Mouse (Mus musculus): ENCODE results near the gene Epha1.

Gene Epha1

DNA sequence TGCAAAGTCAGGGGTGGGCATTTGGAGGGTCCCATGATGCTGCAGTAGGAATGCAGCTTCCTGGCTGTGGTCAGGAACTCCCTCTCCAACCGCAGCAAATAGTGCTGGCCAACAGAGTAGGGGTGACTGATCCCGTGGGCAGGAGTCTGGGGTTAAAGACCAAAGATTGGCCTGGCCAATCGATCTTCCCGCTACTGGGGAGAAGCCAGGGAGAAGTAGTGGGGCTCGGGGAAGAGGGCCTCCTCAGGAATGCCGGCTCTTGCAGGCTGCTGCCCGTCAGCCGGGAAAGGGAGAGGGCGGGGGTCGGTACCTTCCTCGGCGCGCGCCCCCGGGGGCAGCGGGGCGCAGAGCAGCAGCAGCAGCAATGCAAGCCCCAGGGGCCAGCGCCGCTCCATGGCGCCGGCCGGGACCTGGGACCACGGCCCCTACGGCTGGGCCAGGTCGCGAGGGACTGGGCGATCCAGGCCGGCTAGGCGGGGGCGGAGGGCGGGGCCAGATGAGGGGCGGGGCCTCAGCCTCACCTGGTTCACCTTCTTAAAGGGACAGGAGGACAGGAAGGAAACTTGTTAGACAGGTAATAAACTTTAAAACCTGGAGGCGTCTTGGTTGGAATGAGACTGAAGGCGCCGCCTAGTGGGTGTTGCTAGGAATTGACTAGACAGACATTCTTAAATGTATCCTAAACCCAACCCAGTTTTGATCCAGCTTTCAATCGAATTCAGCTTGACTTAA lies at the start of gene Epha1:
TSS of gene Epha1 (minus strand) at position 453 of the 732 bp plus-strand sequence.
- DNase-seq (ENCODE audit: low spot score in 2 of 2), result peak in 1 of 2 experiments; percentile 67

DNA sequence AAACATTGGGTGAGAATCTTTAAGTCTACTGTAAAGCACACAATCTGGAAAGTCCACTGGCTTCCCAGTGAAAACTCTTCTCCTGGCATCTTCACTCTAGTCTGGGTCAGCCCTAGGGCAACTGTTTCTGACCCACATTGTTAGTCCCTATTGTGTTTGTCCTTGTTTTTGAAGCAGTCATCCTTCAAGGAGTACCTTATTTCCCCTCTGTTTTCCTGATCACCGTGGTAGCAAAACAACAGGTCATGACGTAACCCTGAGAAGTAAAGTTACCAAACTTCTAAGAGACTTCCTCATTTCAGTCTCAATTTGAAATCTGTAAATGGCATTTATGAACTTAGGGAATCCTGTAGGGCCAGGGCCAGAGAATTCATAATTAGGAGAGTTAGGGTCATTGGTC lies 48.4 kb upstream of the Epha1 start:
- no peak for DNase-seq (ENCODE audit: low spot score in 2 of 2)

DNA sequence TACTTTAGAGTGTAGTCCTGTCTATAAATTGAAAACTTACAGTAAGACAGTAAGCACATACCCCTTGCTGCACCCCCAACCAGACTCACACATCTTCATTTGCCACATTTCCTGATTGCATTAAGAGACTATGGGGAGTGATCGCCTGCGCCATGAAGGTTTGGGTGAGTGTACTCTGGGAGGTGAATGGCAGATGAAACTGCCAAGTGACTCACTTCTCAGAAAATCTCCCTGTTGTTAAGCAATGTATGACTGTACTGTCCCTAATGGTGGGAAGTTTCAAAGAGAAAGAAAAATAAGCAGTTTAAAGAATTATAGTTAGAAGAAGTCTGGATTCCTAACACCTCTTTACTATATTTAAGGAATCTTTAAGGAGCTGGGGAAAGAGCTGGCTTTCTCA lies 46.4 kb upstream of the Epha1 start:
- no peak for DNase-seq (ENCODE audit: low spot score in 2 of 2)

DNA sequence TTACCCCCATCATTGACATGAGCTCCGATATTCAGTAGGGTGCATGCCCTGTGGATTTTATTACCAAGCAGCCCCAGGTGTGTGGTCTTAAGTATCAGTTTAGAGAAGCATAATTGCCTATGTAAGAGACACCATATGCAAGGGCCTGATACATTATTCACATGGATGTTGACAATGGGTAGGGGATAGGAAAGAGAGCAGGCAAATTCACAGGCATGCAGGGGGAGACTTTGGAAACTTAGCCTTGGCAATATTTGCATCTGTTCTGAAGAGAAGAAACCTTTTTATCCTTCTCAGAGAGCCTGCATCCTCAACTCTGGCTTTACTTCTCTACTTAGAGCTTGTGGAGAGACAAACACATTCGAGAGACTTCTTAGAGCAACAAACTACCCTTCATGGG lies 32.1 kb upstream of the Epha1 start, which contains the start of gene Tas2r135:
TSS of gene Tas2r135 (plus strand) at position 301 of the 400 bp plus-strand sequence.
- no peak for DNase-seq (ENCODE audit: low spot score in 2 of 2)

DNA sequence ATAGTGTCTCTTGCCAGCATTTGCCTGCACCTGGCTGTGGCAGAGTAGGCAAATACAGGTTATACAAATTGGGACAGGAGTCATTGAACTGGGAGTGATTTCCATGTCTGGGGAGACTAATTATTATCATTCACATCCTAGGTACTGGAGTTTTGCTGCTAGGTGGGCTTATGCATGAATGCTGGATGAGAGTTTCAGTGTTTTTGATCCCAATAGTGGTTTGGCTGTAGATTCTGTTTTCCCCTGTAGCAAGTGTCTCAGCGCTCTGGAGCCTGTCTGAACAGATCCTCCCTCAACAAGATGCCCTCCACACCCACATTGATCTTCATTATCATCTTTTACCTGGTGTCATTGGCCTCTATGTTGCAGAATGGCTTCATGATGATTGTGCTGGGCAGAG lies 26.9 kb upstream of the Epha1 start, which contains the start of gene Tas2r143:
TSS of gene Tas2r143 (plus strand) at position 301 of the 400 bp plus-strand sequence.
- no peak for DNase-seq (ENCODE audit: low spot score in 2 of 2)

DNA sequence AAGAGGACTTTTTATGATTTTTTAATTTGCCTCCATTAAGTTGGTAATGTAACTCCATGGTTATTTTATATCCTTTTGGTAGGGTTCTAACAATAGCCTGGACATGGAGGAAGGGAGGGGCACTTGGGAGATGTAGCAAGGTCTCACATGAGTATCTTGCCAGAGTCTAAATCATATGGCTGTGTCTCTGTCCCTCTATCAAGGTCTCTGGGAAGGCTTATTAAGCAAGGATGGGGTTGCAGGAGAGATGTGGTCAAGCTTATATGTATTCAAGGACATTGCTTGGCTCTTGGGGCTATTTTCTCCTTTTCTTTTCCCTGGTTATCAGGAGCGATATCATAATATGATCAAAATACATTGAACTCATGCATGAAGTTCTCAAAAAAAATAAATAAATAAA lies 25.9 kb upstream of the Epha1 start:
- no peak for DNase-seq (ENCODE audit: low spot score in 2 of 2)

DNA sequence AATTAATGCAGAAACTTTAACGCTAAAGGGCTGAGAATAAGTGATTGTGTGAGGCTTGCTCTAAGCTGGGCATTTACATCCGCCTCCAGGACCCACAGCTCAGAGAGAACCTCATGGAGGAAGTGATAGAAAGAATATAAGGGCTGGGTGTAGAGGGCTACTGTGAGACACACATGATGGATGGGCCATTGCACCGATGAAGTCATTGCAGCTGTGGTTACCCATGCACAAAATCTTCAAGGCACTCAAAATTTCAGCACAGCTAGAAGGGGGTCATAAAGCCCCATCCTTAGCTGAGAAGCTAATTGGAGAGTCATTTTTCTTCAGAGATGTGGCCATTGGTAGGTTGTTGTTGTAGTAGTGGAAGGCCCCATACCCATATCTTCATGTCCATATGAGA lies 25.2 kb upstream of the Epha1 start:
- no peak for DNase-seq (ENCODE audit: low spot score in 2 of 2)

DNA sequence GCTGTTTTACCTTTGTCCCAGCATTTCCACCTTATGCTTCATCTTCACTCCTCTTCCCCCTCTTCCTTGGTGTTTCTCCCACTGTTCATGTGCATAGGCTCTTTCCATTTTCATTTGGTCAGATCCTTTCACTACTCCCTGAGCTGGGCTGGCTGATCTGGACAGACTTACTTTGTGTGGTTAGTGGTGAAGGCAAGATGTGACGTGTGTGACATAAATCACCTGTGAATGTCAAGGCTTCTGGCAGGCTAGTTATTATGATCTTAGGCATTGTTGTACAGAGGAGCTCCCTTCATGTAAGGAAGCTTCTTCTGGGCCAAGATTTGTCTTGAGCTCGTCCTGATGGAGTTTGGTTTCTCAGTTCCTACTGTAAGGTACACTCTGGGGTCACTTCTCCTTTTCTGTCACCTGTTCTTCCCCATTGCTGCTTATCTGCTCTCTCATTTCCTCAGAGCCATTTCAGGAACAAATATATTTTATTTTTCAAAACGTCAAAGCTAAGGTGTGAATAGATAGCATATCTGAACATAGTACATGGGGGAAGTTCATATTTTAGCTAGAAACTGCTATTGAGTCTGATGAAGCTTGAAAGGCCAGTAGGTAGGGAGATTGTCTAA lies 24.1 kb upstream of the Epha1 start:
- DNase-seq (ENCODE audit: low spot score in 2 of 2), result peak in 1 of 2 experiments; percentile 20

DNA sequence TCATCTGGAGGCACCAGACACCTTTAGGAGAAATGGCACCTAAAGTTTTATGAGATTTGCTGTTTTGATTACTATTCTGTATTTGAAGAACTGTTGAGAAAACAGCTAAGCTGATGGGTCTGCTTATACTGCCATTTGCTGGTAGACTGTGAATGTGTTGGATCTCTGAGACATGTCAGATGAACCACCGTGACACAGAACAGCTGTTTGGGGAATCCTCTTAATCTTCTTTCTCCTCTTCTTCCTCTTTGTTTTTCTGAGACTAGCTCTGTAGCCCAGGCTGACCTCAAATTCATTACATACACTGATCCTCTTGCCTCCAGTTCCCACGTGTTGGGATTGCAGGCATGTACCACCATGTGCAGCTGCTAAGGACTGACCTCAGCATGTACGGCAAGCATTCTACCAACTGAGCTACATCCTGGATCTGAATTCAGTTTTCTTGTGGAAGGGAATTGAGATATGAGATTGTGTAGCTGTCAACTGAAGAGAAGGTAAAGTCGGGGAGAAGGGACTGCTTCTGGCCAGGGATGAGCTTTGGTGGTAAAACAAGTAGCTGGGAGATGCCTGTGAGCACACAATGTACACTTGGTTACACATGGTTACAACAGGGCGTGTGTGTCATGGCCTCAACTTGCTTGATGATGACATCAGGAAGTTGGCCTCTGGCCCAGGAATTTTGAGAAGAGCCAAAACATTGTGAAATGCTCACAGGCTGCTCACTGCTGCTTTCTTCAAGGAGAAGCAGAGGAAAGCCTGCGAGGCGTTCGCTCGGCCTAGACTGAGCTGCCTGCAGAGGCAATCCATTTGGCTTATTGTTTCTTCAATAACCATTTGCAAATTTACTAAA lies 23.1 kb upstream of the Epha1 start:
- peak; percentile 78 to 92 for DNase-seq (ENCODE audit: low spot score in 2 of 2)

DNA sequence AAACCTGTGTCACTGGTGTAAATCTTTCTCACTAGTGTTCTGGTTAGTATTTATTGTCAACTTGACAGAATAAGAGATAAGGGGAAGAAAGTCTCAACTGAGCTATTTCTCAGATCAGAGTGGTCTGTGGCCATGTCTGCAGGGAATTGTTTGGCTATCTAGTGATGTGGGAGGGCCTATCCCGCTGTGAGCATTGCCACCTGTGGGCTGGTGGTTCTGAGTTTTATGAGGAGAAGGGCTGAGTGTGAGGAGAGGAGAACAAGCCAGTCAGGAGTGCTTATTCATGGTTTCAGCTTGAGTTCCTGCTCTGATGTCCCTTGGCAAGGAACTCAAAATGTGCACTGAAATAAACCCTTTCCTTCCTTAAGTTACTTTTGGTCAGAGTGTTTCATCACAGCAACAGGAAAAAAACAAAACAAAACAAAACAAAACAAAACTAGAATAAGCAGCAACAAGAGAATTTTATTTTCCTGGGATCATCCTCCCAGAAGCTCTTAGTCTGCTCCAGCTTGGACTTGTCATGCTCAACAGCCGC lies 18.8 kb upstream of the Epha1 start:
- no peak for DNase-seq (ENCODE audit: low spot score in 2 of 2)

DNA sequence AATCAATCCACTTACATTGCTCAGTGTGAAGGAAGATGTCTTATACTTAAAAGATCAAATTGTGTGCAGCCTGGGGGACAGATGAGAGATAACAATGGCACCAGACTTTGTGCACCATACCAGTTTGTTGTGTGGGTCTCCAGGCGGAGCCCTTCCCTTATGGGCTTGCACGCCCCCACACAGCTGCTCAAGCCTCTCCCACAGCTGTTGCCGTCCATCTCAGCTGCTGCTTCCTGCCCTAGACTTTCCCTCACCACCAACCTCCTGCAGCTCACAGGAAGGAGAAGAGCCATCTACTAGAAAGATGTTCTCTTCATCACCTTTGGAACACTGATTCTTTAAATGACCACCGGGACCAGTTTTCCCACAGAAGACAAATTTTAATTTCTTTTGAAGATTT lies 12.6 kb upstream of the Epha1 start:
- no peak for DNase-seq (ENCODE audit: low spot score in 2 of 2)

DNA sequence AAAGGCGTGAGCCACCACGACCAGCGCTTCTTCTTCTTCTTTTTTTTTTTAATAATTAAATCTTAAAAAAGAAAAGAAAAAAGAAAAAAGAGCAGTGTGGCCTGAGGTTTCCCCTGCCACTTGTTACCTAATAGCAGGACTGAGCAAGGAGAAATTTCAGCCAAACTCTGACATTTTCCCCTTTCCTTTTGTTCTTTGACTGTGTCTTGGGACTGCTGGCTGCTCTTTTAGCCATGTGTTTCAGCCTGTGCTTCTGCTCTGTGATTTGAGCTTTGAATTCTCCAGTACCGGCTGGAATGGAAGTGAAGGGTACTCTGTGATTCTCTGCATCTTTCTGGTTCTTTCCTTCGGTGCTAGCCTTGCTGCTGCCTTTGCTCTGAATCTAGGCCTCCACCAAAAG lies 10.3 kb upstream of the Epha1 start:
- no peak for DNase-seq (ENCODE audit: low spot score in 2 of 2)

DNA sequence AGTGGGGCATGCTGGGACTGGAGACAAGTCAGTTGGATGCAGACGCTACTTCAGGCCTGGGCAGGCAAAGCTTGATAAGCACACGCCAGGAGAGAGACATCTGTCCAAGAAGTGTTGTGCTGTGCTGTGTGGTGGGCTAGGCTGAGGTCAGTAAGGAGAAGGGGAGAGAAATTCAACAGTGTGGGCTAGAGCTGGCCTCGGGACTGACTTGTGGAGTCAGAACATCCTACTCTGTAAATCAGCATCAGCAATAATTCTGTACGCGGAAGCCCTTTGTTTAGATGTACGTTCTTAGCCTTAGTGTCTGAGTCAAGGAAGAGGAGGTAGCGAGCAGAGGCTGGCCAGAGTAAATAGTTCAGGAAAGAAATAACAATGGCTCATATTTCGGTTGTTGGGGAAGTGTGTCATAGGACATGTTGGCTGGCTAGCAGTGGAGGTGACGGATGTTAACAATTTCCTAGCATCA lies 8.9 kb upstream of the Epha1 start:
- DNase-seq (ENCODE audit: low spot score in 2 of 2), result no peak

DNA sequence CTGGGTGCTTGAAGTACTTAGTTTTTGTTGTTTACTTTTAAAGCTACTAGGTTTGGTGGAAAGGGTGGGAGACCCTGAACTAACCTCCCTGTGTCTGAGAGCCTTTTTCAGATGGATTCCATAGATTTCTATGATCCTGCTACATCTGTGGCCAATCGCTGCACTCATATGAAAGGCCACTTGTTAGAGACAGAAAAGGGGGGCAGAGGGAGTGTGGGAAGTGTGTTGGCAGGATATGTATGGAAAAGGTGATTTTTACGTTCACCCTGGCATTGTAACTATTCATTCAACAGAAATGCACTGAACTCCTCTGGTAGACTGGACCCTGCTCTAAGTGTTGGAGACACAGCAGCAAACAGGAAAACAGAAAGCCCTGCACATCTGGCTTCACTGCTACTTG lies 8.2 kb upstream of the Epha1 start:
- no peak for DNase-seq (ENCODE audit: low spot score in 2 of 2)

DNA sequence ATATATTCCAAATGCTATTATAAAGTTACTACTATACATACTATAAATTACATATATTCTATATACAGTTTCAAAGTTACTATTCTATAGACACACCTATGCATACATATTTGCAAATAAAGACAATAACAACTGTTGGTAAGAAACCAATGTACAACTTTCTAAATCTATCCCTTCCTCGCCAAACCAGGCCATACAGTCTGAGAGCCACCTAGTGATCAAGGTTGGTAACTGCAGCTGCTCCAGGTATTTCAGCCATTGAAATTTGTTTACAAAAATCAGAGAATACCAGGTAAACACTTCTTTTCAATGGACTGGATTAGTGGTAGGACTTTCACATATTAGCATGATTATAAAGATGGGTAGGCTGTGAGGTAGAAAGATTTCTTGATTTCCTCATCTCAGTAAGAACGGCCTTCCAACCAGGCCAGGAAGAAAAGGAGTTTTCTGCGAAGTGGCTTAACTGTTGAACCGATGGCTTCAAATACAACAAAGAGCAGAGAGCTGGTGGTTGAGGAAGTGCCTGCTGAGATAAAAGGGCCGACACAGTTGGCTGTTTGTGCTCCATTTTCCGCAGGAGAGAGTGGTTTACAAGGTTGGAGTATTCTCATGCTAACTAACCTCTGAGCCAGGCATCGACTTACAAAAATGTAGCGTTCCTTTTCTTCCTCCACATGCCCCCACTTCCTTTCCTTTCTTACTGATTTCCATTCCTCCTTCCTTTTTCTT lies 7.5 kb upstream of the Epha1 start:
- no peak for DNase-seq (ENCODE audit: low spot score in 2 of 2)

DNA sequence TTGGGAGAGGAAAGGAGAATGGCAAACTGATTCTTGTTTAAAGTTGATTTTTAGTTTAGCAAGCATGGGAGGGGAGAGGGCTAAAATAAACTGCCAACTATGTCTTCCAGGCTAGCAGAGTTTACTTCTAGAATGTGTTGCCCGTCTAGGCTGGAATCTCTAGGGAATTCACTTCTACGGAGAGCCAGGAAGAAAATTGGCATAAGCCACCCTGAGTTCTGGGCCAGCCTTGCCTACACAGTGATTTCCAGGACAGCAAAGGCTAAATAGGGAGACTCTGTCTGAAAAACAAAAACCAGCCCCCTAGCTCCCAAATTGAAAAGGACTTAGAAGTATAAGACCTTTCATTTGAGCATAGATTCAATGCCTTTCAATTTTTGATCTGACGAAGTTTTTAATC lies 6.5 kb upstream of the Epha1 start:
- DNase-seq (ENCODE audit: low spot score in 2 of 2), result no peak

DNA sequence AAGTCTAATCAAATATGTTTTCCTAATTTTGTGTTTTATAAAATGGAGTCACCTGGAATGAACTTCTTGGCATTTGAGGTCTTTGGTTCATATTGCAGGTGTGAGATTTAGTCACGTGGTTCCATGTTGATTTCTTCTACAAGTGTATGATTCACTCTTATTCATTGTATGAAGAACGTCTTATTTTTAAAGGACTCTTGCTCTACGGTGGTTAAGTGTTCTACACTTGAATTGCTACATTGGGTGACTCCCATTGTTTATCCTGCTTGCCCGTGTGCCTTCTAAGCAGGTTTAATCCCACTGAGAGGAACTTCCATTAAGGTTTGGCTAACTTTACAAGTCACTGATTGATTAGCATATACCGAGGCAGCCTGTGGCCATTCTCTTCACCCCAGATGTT lies 4.2 kb upstream of the Epha1 start:
- no peak for DNase-seq (ENCODE audit: low spot score in 2 of 2)

DNA sequence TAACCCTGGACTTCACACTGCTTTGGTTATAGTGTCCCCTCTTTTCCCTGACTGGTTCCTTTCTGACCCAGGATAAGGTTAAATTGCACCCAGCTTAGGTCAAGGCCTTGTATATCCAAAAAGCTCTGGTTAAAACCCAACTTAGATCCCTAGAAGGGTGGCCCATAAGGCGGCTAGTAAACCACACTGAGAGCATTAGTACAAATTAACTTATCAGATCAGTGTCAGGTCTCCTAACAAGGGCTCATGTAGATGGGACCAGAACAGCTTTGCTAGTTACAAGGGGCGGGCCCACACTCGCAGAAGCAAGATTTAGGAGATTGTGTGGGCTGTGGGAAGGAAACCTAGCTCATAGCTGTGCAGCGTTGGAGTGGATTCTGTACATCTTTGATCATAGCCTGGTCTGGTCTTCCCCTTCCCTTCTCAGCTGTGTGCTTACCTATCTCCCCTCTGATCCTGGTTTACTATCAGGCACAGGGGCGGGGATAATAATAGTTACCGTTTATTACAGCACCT lies 3.5 kb upstream of the Epha1 start:
- DNase-seq (ENCODE audit: low spot score in 2 of 2), result no peak

DNA sequence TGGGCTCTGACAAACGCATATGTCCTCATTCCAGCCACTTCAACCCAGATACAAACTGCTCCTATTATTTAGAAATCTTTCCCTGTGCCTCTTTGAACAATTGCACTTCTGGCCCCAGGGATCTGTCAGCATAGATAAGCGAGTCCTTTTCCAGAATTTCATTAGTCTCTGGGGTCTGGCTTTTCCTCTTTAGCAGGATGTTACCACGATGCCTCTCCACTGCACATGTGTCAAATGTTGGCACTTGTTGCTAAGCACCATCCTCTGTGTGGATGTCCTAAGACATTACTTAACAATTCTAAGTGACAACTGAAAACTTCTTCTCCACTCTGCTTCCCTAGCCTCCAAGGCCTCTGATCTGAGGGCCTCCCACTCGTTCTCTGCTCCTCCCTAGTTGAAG lies 2.9 kb upstream of the Epha1 start:
- DNase-seq (ENCODE audit: low spot score in 2 of 2), result no peak

DNA sequence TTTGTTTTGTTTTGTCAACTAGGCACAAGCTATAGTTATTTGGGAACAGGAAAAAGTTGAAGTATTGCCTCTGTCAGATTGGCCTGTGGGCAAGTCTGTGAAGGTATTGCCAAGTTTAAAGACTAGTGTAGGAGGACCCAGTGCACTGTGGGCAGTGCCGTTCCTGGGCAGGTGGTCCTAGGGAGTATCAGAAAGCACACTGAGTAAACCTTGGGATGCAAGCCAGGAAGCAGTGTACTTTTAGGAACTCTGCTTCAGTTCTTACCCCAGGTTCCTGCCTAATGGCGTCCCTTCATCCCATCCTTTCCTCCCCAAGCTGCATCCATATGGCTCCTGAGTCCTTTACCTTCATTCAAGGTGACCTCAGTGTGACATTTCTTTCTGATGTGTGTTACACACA lies 2.1 kb upstream of the Epha1 start:
- DNase-seq (ENCODE audit: low spot score in 2 of 2), result no peak

DNA sequence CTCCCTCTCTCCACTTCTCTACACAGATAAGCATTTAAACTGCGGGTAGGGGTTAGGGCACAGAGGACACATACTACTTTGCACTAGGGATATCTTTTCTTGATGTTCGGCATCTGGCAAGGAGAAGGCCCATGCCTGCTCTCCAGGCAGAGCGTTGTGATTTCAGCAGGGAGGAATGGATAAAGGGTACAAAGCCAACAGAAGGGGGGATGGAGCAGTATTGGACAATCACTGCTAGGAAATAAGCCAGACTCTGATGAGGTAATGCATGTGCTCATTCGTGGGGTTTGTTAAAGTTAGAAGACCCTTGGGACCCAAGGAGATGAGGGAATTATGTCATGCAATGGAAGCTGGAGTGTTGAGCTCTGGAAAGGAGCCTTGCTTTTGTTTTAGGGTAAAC lies 1.6 kb upstream of the Epha1 start:
- DNase-seq (ENCODE audit: low spot score in 2 of 2), result no peak

Measured in urinary bladder, adult 18-20 months (tissue).